Mouse (Mus musculus): ENCODE results near the gene Cadm1. TPM values are rescaled to one million over a fixed set of nuclear protein-coding genes. Genes with fewer than 3 reads are reported as not detected.
A peak's percentile ranks its signal among the peaks of the same experiment; 100 is the strongest.

Cadm1 gene
- polyA plus RNA-seq, 1 experiment = 1.4 TPM

DNA sequence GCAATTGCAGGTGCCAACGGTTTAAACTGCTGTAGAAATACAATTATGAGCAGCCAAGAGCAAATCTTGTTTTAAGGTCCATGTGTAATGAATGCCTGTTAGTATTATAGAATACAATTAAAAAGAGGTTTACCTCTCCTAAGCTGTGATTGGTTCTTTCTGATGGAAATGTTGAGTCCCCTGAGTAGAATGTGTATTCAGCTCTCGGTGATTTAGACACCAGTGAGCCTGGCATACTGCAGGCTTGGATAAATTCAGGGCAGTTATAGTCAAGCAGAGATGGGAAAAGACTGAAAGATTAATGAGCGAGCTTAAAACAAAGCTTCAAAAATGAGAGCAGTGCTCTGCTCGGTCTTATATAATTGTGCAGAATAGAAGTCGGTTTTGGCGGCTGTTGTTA, 177.4 kb downstream of the Cadm1 start:
- Histone ChIP-seq H3K4me3 (ENCODE audit: low read depth, low read length) (no peak overlapping the region), H3K4me1 (ENCODE audit: control insufficient read depth, insufficient read depth, insufficient read length, low read length) (0 out of 2 replicates have a peak, but pooled peaks cover 2% of the 10 kb centered on the region), H3K36me3 (ENCODE audit: control insufficient read depth, insufficient read depth, low read length) (no peaks in the 10 kb centered on the region), H3K27ac (ENCODE audit: insufficient read depth, low read depth, low read length) (no peak overlapping the region), H3K27me3 (ENCODE audit: control insufficient read depth, insufficient read depth, low read length) (no peaks in the 10 kb centered on the region)
- no peak for TF ChIP-seq POLR2A (IDR thresholded peaks at IDR 0.05; ENCODE audit: low read depth, low read length)
- WGBS = 89% methylated on average over 6 of the region's 6 CpGs

DNA sequence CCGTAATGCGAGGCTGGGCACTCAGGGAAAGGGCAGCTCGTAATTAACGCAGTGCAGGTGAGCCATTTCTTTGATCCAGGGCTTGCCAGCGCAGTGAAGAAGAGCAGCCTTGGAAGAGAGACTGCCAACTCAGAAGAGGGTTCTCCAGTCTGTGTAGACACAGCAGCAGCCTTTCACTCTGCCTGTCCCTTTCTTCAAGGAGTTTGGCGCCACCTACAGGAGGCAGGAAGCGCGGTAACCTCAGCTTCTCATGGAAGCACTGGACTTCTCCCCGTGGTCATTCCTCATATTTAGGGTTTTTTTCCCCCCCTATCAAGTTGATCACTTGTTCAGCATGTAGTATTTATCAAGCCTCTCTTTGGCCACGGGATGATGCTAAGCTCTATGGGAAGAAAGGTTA, 178.3 kb downstream of the Cadm1 start:
- H3K27ac ChIP-seq (ENCODE audit: insufficient read depth, low read depth, low read length) = no peak overlapping the region
- TF ChIP-seq CTCF (IDR thresholded peaks at IDR 0.05; ENCODE audit: extremely low read depth, insufficient read length, insufficient replicate concordance, low read depth, low read length) (peak; percentile 86), POLR2A (IDR thresholded peaks at IDR 0.05; ENCODE audit: low read depth, low read length) (no peak)
- WGBS = 20% methylated on average over 10 of the region's 10 CpGs

DNA sequence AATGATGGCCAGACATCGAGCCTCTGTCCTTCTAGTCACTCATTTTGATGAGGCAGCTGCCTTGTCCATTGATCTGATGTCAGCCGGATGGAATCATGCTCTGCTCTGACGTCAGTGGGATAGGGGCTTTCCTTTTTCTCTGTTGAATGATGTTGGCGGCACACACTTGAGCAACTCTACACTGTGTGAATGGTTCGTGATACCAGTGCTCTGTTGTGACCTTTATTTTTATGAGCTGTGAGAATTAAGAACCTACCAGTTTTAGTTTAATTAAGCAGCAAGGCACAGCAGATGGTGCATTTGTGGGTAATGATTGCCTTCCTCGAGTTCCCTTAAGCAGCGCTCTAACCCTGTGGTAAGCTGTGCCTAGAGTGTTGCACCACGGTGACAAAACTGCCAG, 181.0 kb downstream of the Cadm1 start:
- H3K27ac ChIP-seq (ENCODE audit: insufficient read depth, low read depth, low read length) = no peak overlapping the region
- no peak overlapping the region for H3K4me3 ChIP-seq (ENCODE audit: low read depth, low read length)
- TF ChIP-seq POLR2A (IDR thresholded peaks at IDR 0.05; ENCODE audit: low read depth, low read length) = no peak
- no peak for TF ChIP-seq CTCF (IDR thresholded peaks at IDR 0.05; ENCODE audit: extremely low read depth, insufficient read length, insufficient replicate concordance, low read depth, low read length)
- H3K4me1 ChIP-seq (ENCODE audit: control insufficient read depth, insufficient read depth, insufficient read length, low read length) = 0 out of 2 replicates have a peak, but pooled peaks cover 2% of the 10 kb centered on the region
- H3K27me3 ChIP-seq (ENCODE audit: control insufficient read depth, insufficient read depth, low read length) = no peaks in the 10 kb centered on the region
- no peaks in the 10 kb centered on the region for H3K36me3 ChIP-seq (ENCODE audit: control insufficient read depth, insufficient read depth, low read length)
- 81% methylated on average over 8 of the region's 8 CpGs for WGBS

More for the DNA sequence above, 178.3 kb downstream of the Cadm1 start:
- no peaks in the 10 kb centered on the region for H3K27me3 ChIP-seq (ENCODE audit: control insufficient read depth, insufficient read depth, low read length)
- no peaks in the 10 kb centered on the region for H3K36me3 ChIP-seq (ENCODE audit: control insufficient read depth, insufficient read depth, low read length)
- 0 out of 2 replicates have a peak, but pooled peaks cover 2% of the 10 kb centered on the region for H3K4me1 ChIP-seq (ENCODE audit: control insufficient read depth, insufficient read depth, insufficient read length, low read length)
- H3K4me3 ChIP-seq (ENCODE audit: low read depth, low read length) = no peak overlapping the region

DNA sequence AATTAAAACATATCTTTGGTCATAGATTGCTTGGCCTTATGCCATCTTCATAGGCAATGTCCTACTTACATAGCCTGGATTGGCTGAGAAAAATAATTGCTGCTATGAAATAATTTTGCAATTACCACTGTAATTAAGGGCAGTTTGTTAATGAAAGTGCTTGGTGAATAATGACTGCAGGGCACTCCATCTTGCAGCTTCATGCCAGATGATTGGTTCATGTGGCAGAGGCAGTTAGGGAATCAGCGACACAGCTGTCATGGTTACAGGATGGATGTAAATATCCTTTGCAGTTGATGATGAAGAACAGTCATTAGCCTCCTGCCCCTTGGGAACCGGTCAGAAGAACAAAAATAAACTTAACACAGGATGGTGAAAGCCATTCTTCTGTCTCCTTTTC, 184.6 kb downstream of the Cadm1 start:
- no peak overlapping the region for H3K4me3 ChIP-seq (ENCODE audit: low read depth, low read length)
- no peak for TF ChIP-seq POLR2A (IDR thresholded peaks at IDR 0.05; ENCODE audit: low read depth, low read length)
- no peak for TF ChIP-seq CTCF (IDR thresholded peaks at IDR 0.05; ENCODE audit: extremely low read depth, insufficient read length, insufficient replicate concordance, low read depth, low read length)
- H3K27ac ChIP-seq (ENCODE audit: insufficient read depth, low read depth, low read length) = no peak overlapping the region
- no peaks in the 10 kb centered on the region for H3K27me3 ChIP-seq (ENCODE audit: control insufficient read depth, insufficient read depth, low read length)
- WGBS = 73% methylated on average over 2 of the region's 2 CpGs
- no peaks in the 10 kb centered on the region for H3K36me3 ChIP-seq (ENCODE audit: control insufficient read depth, insufficient read depth, low read length)
- H3K4me1 ChIP-seq (ENCODE audit: control insufficient read depth, insufficient read depth, insufficient read length, low read length) = no peaks in the 10 kb centered on the region

DNA sequence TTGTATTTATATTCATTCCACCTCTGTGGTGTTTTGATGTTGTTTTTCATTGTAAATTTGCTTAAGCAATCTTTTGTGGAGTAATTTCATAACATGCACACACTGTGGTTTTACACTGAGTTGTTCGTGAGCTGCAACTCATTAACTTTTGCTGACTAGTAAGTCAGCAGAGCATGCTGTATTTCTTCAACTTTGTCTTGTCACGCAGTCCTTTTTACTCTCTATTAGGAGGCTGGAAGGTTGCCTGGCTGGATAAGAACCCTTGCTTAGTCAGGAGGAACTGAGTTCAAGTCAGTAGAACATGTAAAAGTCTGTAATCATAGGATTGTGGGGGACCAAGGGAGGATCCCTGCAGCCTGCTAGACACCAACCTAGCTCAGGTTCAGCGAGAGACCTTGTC, 185.4 kb downstream of the Cadm1 start:
- 79% methylated on average over 3 of the region's 3 CpGs for WGBS

DNA sequence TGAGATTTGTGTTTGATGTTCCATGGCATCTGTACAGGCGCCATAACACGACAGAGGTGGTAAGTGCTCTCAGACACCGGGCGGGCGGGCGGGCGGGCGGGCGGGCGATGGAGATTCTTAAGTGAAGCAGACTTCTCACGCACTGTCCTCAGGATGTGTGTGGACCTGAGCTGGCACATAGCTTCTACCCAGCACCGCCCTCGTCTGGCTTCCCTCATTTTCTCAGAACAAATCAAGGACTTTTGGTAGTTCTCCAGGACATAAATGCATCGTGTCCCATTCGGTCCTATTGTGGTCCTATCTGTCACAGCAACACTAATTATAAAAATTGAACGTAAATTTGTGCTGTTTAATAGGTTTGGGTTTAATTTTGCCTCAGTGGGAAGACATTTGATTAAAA, 186.9 kb downstream of the Cadm1 start:
- no peak overlapping the region for H3K4me3 ChIP-seq (ENCODE audit: low read depth, low read length)
- H3K4me1 ChIP-seq (ENCODE audit: control insufficient read depth, insufficient read depth, insufficient read length, low read length) = no peaks in the 10 kb centered on the region
- no peaks in the 10 kb centered on the region for H3K36me3 ChIP-seq (ENCODE audit: control insufficient read depth, insufficient read depth, low read length)
- no peak for TF ChIP-seq POLR2A (IDR thresholded peaks at IDR 0.05; ENCODE audit: low read depth, low read length)
- no peak for TF ChIP-seq CTCF (IDR thresholded peaks at IDR 0.05; ENCODE audit: extremely low read depth, insufficient read length, insufficient replicate concordance, low read depth, low read length)
- H3K27me3 ChIP-seq (ENCODE audit: control insufficient read depth, insufficient read depth, low read length) = no peaks in the 10 kb centered on the region
- 89% methylated on average over 16 of the region's 16 CpGs for WGBS
- no peak overlapping the region for H3K27ac ChIP-seq (ENCODE audit: insufficient read depth, low read depth, low read length)

More for the DNA sequence above, 185.4 kb downstream of the Cadm1 start:
- Histone ChIP-seq H3K36me3 (ENCODE audit: control insufficient read depth, insufficient read depth, low read length) (no peaks in the 10 kb centered on the region), H3K27ac (ENCODE audit: insufficient read depth, low read depth, low read length) (no peak overlapping the region), H3K27me3 (ENCODE audit: control insufficient read depth, insufficient read depth, low read length) (no peaks in the 10 kb centered on the region), H3K4me3 (ENCODE audit: low read depth, low read length) (no peak overlapping the region), H3K4me1 (ENCODE audit: control insufficient read depth, insufficient read depth, insufficient read length, low read length) (no peaks in the 10 kb centered on the region)
- TF ChIP-seq CTCF (IDR thresholded peaks at IDR 0.05; ENCODE audit: extremely low read depth, insufficient read length, insufficient replicate concordance, low read depth, low read length) = no peak
- TF ChIP-seq POLR2A (IDR thresholded peaks at IDR 0.05; ENCODE audit: low read depth, low read length) = no peak

DNA sequence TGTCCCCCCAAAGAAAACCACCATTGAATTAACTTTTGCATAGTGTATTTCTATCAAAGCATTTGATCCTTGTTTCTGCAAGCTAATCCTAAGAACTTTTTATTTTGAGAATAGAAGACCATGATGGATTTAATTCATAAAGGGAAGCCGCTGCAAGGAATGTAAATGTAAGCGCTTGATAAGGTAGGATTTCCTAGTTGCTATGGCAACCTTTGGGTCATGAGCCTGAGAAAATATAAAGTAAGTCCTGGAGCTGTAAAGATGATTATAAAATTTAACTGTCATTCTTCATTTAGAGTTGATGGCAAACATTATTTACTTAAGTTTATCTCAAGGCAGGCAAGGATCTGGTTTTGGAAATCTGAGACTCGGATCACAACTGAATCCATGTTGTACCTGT, 197.6 kb downstream of the Cadm1 start:
- Histone ChIP-seq H3K4me1 (ENCODE audit: control insufficient read depth, insufficient read depth, insufficient read length, low read length) (no peaks in the 10 kb centered on the region), H3K4me3 (ENCODE audit: low read depth, low read length) (no peak overlapping the region), H3K27me3 (ENCODE audit: control insufficient read depth, insufficient read depth, low read length) (no peaks in the 10 kb centered on the region), H3K27ac (ENCODE audit: insufficient read depth, low read depth, low read length) (no peak overlapping the region), H3K36me3 (ENCODE audit: control insufficient read depth, insufficient read depth, low read length) (no peaks in the 10 kb centered on the region)
- WGBS = 42% methylated on average over 3 of the region's 3 CpGs
- TF ChIP-seq POLR2A (IDR thresholded peaks at IDR 0.05; ENCODE audit: low read depth, low read length) (no peak), CTCF (IDR thresholded peaks at IDR 0.05; ENCODE audit: extremely low read depth, insufficient read length, insufficient replicate concordance, low read depth, low read length) (no peak)

DNA sequence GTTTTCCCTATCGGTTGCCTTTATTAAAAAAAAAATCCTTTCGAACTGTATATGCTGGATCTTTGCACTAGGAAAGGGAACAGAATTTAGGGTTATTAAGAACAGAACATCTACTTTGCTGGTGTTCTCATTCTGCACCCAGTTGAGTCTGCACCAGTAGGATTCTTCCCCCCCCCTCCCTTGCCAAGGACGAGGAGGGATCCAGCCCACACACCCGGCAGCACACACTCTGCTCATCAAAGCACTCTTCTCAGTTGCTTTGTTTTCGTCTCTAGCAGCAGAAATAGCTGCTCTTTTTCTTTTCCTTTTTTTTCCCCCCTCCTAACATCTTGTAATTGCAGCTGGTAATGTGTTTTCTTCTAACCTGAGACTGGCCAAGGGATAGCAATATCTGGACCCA, 198.9 kb downstream of the Cadm1 start:
- no peak for TF ChIP-seq POLR2A (IDR thresholded peaks at IDR 0.05; ENCODE audit: low read depth, low read length)
- TF ChIP-seq CTCF (IDR thresholded peaks at IDR 0.05; ENCODE audit: extremely low read depth, insufficient read length, insufficient replicate concordance, low read depth, low read length) = no peak
- no peaks in the 10 kb centered on the region for H3K27me3 ChIP-seq (ENCODE audit: control insufficient read depth, insufficient read depth, low read length)
- no peaks in the 10 kb centered on the region for H3K4me1 ChIP-seq (ENCODE audit: control insufficient read depth, insufficient read depth, insufficient read length, low read length)
- H3K27ac ChIP-seq (ENCODE audit: insufficient read depth, low read depth, low read length) = no peak overlapping the region
- 46% methylated on average over 5 of the region's 5 CpGs for WGBS
- no peaks in the 10 kb centered on the region for H3K36me3 ChIP-seq (ENCODE audit: control insufficient read depth, insufficient read depth, low read length)
- H3K4me3 ChIP-seq (ENCODE audit: low read depth, low read length) = no peak overlapping the region
